22 mouse cellular contexts compared by ENCODE assay signal in the genomic region with DNA sequence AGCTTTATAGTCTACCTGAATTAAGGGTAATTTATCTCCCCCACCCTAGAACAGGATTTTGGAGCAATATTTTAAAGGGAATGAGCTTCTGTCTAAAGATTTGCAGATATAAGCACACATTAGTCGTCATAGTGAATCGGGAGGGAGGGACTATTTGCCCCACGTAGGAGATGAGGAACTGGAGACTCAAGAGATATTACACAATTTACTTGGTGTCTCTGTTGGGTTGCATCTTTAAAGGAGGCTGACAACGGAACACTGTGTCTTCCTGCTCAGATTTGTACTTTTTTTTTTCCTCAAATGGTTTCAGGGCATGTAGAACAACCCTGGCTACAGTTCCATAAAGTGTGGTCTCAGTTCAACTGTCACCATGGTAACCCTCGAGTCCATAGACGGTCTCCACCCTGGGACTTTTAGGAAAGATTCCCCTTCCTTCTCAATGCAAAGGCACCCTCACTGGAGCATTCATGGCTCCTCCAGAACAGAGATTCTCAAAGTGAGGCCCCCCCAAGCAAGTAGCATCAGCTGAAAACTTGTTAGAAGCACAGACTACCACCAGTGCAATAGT. TPM values are rescaled to one million over a fixed set of nuclear protein-coding genes. Genes with fewer than 3 reads are reported as not detected.
A peak's percentile ranks its signal among the peaks of the same experiment; 100 is the strongest.
DNase-seq lines count a peak whose midpoint lies in the region; ATAC-seq and TF ChIP-seq lines count a peak whose summit lies in the region.
"Had no signal": no experiment of that assay in that cellular context is flagged by ENCODE, and none has a peak within 500 bp of the region (broad histone marks: within the 10 kb centered on the region; RNA-seq: fewer than 3 reads in every experiment).

No protein-coding gene starts in this region.

- no peaks in the 10 kb centered on the region for H3K36me3 ChIP-seq in hindbrain, embryonic 16.5 days (ENCODE audit: control insufficient read depth, insufficient read depth, low read length)
- H3K36me3 ChIP-seq in hindbrain, embryonic 14.5 days (replicated peaks; ENCODE audit: control insufficient read depth, insufficient read depth) = no peaks in the 10 kb centered on the region
- no peaks in the 10 kb centered on the region for H3K36me3 ChIP-seq in lung, postnatal 0 days (ENCODE audit: insufficient read depth, low read length)
- H3K36me3 ChIP-seq: embryonic facial prominence, embryonic 15.5 days; forebrain, embryonic 10.5 days; heart, embryonic 13.5 days; hindbrain, embryonic 12.5 days had no signal

- no peak for DNase-seq in hindbrain, embryonic 14.5 days (ENCODE audit: low spot score)
- peak; percentile 49 for DNase-seq in lung, postnatal 0 days (ENCODE audit: low spot score)
- DNase-seq in lung, postnatal 25 days (ENCODE audit: low spot score) = no peak
- peak; percentile 23 for DNase-seq in R1 (ENCODE audit: low read depth, low spot score)
- DNase-seq in left cerebral cortex, postnatal 10 days (ENCODE audit: extremely low spot score in 1 of 2, low spot score in 2 of 2) = no peak
- DNase-seq: adrenal gland, adult 2 months; adrenal gland, postnatal 25 days; cerebellum, adult 18-20 months; cerebellum, adult 9-11 months; embryo, embryonic 11 days; gastrocnemius, postnatal 10 days; heart, postnatal 36 days had no signal

- peak; percentile 56; the same call in 1 of the 2 replicates for ATAC-seq in hindbrain, embryonic 16.5 days
- ATAC-seq in hindbrain, embryonic 14.5 days (ENCODE audit: low FRiP score) = no peak
- ATAC-seq in lung, postnatal 0 days = peak; percentile 42; the same call in 1 of the 2 replicates
- ATAC-seq in granulocyte monocyte progenitor cell, adult 5-6 weeks (replicated peaks; ENCODE audit: poor library complexity, severe bottlenecking) = peak; percentile 81
- ATAC-seq: forebrain, embryonic 16.5 days; Patski had no signal

- intact Hi-C loops in left cerebral cortex, postnatal 10 days (cut with DNase I) = no loop called here

- H3K9me3 ChIP-seq in hindbrain, embryonic 16.5 days (ENCODE audit: control insufficient read depth, low read length) = no peaks in the 10 kb centered on the region
- no peaks in the 10 kb centered on the region for H3K9me3 ChIP-seq in hindbrain, embryonic 14.5 days (ENCODE audit: control insufficient read depth, low read length)
- H3K9me3 ChIP-seq in lung, postnatal 0 days (ENCODE audit: low read length) = no peaks in the 10 kb centered on the region
- H3K9me3 ChIP-seq: embryonic facial prominence, embryonic 15.5 days; forebrain, embryonic 10.5 days; heart, embryonic 13.5 days; hindbrain, embryonic 12.5 days had no signal

- TF ChIP-seq EP300 in lung, postnatal 0 days (IDR thresholded peaks at IDR 0.05) = no peak

- no peak for TF ChIP-seq CTCF in lung, postnatal 0 days (IDR thresholded peaks at IDR 0.05)

- no peaks in the 10 kb centered on the region for H3K27me3 ChIP-seq in hindbrain, embryonic 16.5 days (replicated peaks; ENCODE audit: control insufficient read depth, insufficient read depth, low read length)
- H3K27me3 ChIP-seq in hindbrain, embryonic 14.5 days (ENCODE audit: control insufficient read depth, insufficient read depth, low read length) = no peaks in the 10 kb centered on the region
- no peaks in the 10 kb centered on the region for H3K27me3 ChIP-seq in lung, postnatal 0 days (replicated peaks; ENCODE audit: insufficient read depth, low read length)
- H3K27me3 ChIP-seq: embryonic facial prominence, embryonic 15.5 days had no signal

- no peak overlapping the region for H3K4me2 ChIP-seq in hindbrain, embryonic 16.5 days (ENCODE audit: low read length)
- no peak overlapping the region for H3K4me2 ChIP-seq in hindbrain, embryonic 14.5 days (replicated peaks)
- no peak overlapping the region for H3K4me2 ChIP-seq in lung, postnatal 0 days (replicated peaks; ENCODE audit: low read depth, low read length)
- H3K4me2 ChIP-seq: embryonic facial prominence, embryonic 15.5 days; heart, embryonic 13.5 days; hindbrain, embryonic 12.5 days had no signal

- H3K9ac ChIP-seq in hindbrain, embryonic 16.5 days (ENCODE audit: low read depth, low read length) = no peak overlapping the region
- no peak overlapping the region for H3K9ac ChIP-seq in hindbrain, embryonic 14.5 days
- no peak overlapping the region for H3K9ac ChIP-seq in lung, postnatal 0 days (replicated peaks; ENCODE audit: low read depth)
- H3K9ac ChIP-seq: embryonic facial prominence, embryonic 15.5 days; heart, embryonic 13.5 days; hindbrain, embryonic 12.5 days had no signal

- no peak overlapping the region for H3K4me3 ChIP-seq in hindbrain, embryonic 16.5 days (ENCODE audit: low read length)
- H3K4me3 ChIP-seq in hindbrain, embryonic 14.5 days (replicated peaks; ENCODE audit: low read length) = no peak overlapping the region
- no peak overlapping the region for H3K4me3 ChIP-seq in lung, postnatal 0 days (ENCODE audit: low read depth, low read length)
- H3K4me3 ChIP-seq: embryonic facial prominence, embryonic 15.5 days; erythroblast, embryonic 14.5 days; forebrain, embryonic 10.5 days; heart, embryonic 13.5 days; hindbrain, embryonic 12.5 days had no signal

- WGBS in hindbrain, embryonic 16.5 days = 52% methylated on average over 6 of the region's 6 CpGs
- WGBS in hindbrain, embryonic 14.5 days = 57% methylated on average over 6 of the region's 6 CpGs
- 38% methylated on average over 6 of the region's 6 CpGs for WGBS in lung, postnatal 0 days

- peaks cover 5% of the 10 kb centered on the region; the same call in 1 of the 2 replicates for H3K4me1 ChIP-seq in hindbrain, embryonic 16.5 days (ENCODE audit: control insufficient read depth, insufficient read depth, low read depth, low read length)
- H3K4me1 ChIP-seq in hindbrain, embryonic 14.5 days (replicated peaks; ENCODE audit: control insufficient read depth, insufficient read depth, low read length) = 0 out of 2 replicates have a peak, but pooled peaks cover 2% of the 10 kb centered on the region
- H3K4me1 ChIP-seq in lung, postnatal 0 days (ENCODE audit: insufficient read depth, low read depth, low read length) = no peaks in the 10 kb centered on the region
- H3K4me1 ChIP-seq: hindbrain, embryonic 12.5 days had no signal

- H3K27ac ChIP-seq in hindbrain, embryonic 16.5 days (ENCODE audit: low read depth, low read length) = no peak overlapping the region
- no peak overlapping the region for H3K27ac ChIP-seq in hindbrain, embryonic 14.5 days
- no peak overlapping the region for H3K27ac ChIP-seq in lung, postnatal 0 days (ENCODE audit: low read length)
- H3K27ac ChIP-seq: embryonic facial prominence, embryonic 15.5 days; forebrain, embryonic 10.5 days; heart, embryonic 13.5 days; hindbrain, embryonic 12.5 days had no signal

RNA-seq across cellular contexts. Expression of a gene that starts 44.1 kb away (rescaled TPM):
- 19.7 and 21.4 TPM in 2 replicates for polyA plus RNA-seq in hindbrain, embryonic 16.5 days (2015; fragmentation: Nextera tagmentation; extraction: Ambion mirVana)
- polyA plus RNA-seq in hindbrain, embryonic 14.5 days (2014; fragmentation: Nextera tagmentation; extraction: Ambion mirVana) = 9.3 and 12.7 TPM in 2 replicates
- polyA plus RNA-seq in lung, postnatal 0 days (2015; fragmentation: Nextera tagmentation; extraction: Ambion mirVana) = 0.42 and 0.60 TPM in 2 replicates
- total RNA-seq in granulocyte monocyte progenitor cell, adult 5-6 weeks (2014; fragmentation: Nextera tagmentation) = not detected in 2 replicates
- not detected in 2 replicates for total RNA-seq in granulocyte monocyte progenitor cell, adult 5-6 weeks (2017)
- total RNA-seq in left cerebral cortex, postnatal 10 days (2021) = 10 to 100 TPM in 1 of 2 experiments, 1 to 10 TPM in 1; 5.9 to 12.4 TPM
- total RNA-seq: CH12.LX had no signal
- polyA plus RNA-seq: erythroblast, embryonic 14.5 days; Patski had no signal

Comparison
In these comparisons a context has a peak if more than half of its experiments do, and no peak if none do; other contexts are left out.
1. DNase-seq: peak in lung, postnatal 0 days (single experiment) and R1 (single experiment); none in hindbrain, embryonic 14.5 days (single experiment), lung, postnatal 25 days (single experiment) and left cerebral cortex, postnatal 10 days (0 of 2).